Mouse (Mus musculus): ENCODE measurements around the gene Adcy2. TPM values are rescaled to one million over a fixed set of nuclear protein-coding genes. Genes with fewer than 3 reads are reported as not detected.

Gene Adcy2
- polyA plus RNA-seq, 1 experiment from 2014 or later, result 15.2 TPM

- no peak for ATAC-seq (ENCODE audit: low read depth)
- WGBS, result 67% methylated on average over 2 of the region's 2 CpGs
- H3K36me3 ChIP-seq, result no peaks in the 10 kb centered on the region
Measured at GRCm38 (mm10) chr13:68942735-68943134, 56.6 kb downstream of the Adcy2 start.

GRCm38 (mm10) chr13:68941429-68941828 lies 57.9 kb downstream of the Adcy2 start:
- Histone ChIP-seq H3K4me1 (replicated peaks) (0 out of 2 replicates have a peak, but pooled peaks cover 4% of the 10 kb centered on the region), H3K9me3 (no peaks in the 10 kb centered on the region), H3K36me3 (no peaks in the 10 kb centered on the region), H3K27ac (replicated peaks) (no peak overlapping the region), H3K9ac (no peak overlapping the region), H3K4me3 (no peak overlapping the region), H3K27me3 (no peaks in the 10 kb centered on the region), H3K4me2 (no peak overlapping the region)
- 95% methylated on average over 1 of the region's 1 CpGs for WGBS
- ATAC-seq (ENCODE audit: low read depth), result no peak

More at GRCm38 (mm10) chr13:68942735-68943134, 56.6 kb downstream of the Adcy2 start:
- H3K27ac ChIP-seq (replicated peaks), result no peak overlapping the region
- H3K9me3 ChIP-seq, result no peaks in the 10 kb centered on the region
- H3K4me3 ChIP-seq, result no peak overlapping the region
- H3K4me2 ChIP-seq, result no peak overlapping the region
- no peak overlapping the region for H3K9ac ChIP-seq
- H3K27me3 ChIP-seq, result no peaks in the 10 kb centered on the region
- 0 out of 2 replicates have a peak, but pooled peaks cover 4% of the 10 kb centered on the region for H3K4me1 ChIP-seq (replicated peaks)

GRCm38 (mm10) chr13:68932283-68932647 lies 67.1 kb downstream of the Adcy2 start:
- 60% methylated on average over 1 of the region's 1 CpGs for WGBS
- no peaks in the 10 kb centered on the region for H3K36me3 ChIP-seq
- H3K4me2 ChIP-seq, result no peak overlapping the region
- no peak overlapping the region for H3K9ac ChIP-seq
- no peaks in the 10 kb centered on the region for H3K4me1 ChIP-seq (replicated peaks)
- H3K9me3 ChIP-seq, result no peaks in the 10 kb centered on the region
- H3K27ac ChIP-seq (replicated peaks), result no peak overlapping the region
- no peaks in the 10 kb centered on the region for H3K27me3 ChIP-seq
- H3K4me3 ChIP-seq, result no peak overlapping the region
- no peak for ATAC-seq (ENCODE audit: low read depth)

GRCm38 (mm10) chr13:68931602-68932282 lies 67.6 kb downstream of the Adcy2 start:
- no peaks in the 10 kb centered on the region for H3K36me3 ChIP-seq
- no peak overlapping the region for H3K27ac ChIP-seq (replicated peaks)
- H3K27me3 ChIP-seq, result no peaks in the 10 kb centered on the region
- H3K4me3 ChIP-seq, result no peak overlapping the region
- ATAC-seq (ENCODE audit: low read depth), result no peak
- 85% methylated on average over 8 of the region's 8 CpGs for WGBS
- no peak overlapping the region for H3K4me2 ChIP-seq
- no peaks in the 10 kb centered on the region for H3K4me1 ChIP-seq (replicated peaks)
- H3K9ac ChIP-seq, result no peak overlapping the region
- H3K9me3 ChIP-seq, result no peaks in the 10 kb centered on the region

GRCm38 (mm10) chr13:68928469-68928868 lies 70.9 kb downstream of the Adcy2 start:
- Histone ChIP-seq H3K36me3 (no peaks in the 10 kb centered on the region), H3K4me3 (no peak overlapping the region), H3K9ac (no peak overlapping the region), H3K4me1 (replicated peaks) (no peaks in the 10 kb centered on the region), H3K27me3 (no peaks in the 10 kb centered on the region), H3K4me2 (no peak overlapping the region), H3K27ac (replicated peaks) (no peak overlapping the region), H3K9me3 (peaks cover 5% of the 10 kb centered on the region; the same call in 1 of the 2 replicates)
- ATAC-seq (ENCODE audit: low read depth), result no peak
- WGBS, result 83% methylated on average over 6 of the region's 6 CpGs

- H3K9me3 ChIP-seq, result no peaks in the 10 kb centered on the region
- H3K36me3 ChIP-seq, result no peaks in the 10 kb centered on the region
- no peaks in the 10 kb centered on the region for H3K4me1 ChIP-seq (replicated peaks)
- no peak overlapping the region for H3K27ac ChIP-seq (replicated peaks)
- H3K4me2 ChIP-seq, result no peak overlapping the region
- no peak overlapping the region for H3K4me3 ChIP-seq
- H3K27me3 ChIP-seq, result no peaks in the 10 kb centered on the region
- WGBS, result 86% methylated on average over 11 of the region's 11 CpGs
- no peak for ATAC-seq (ENCODE audit: low read depth)
- no peak overlapping the region for H3K9ac ChIP-seq
Measured at GRCm38 (mm10) chr13:68913666-68914288, 85.6 kb downstream of the Adcy2 start.

- 82% methylated on average over 1 of the region's 1 CpGs for WGBS
- Histone ChIP-seq H3K4me2 (no peak overlapping the region), H3K9ac (no peak overlapping the region), H3K27me3 (no peaks in the 10 kb centered on the region), H3K4me3 (no peak overlapping the region), H3K9me3 (no peaks in the 10 kb centered on the region), H3K36me3 (no peaks in the 10 kb centered on the region), H3K27ac (replicated peaks) (no peak overlapping the region), H3K4me1 (replicated peaks) (no peaks in the 10 kb centered on the region)
- no peak for ATAC-seq (ENCODE audit: low read depth)
Measured at GRCm38 (mm10) chr13:68906667-68907066, 92.7 kb downstream of the Adcy2 start.

GRCm38 (mm10) chr13:68902708-68903107 lies 96.6 kb downstream of the Adcy2 start:
- no peak overlapping the region for H3K4me3 ChIP-seq
- no peak for ATAC-seq (ENCODE audit: low read depth)
- 82% methylated on average over 1 of the region's 1 CpGs for WGBS
- H3K27ac ChIP-seq (replicated peaks), result no peak overlapping the region
- no peaks in the 10 kb centered on the region for H3K27me3 ChIP-seq
- no peaks in the 10 kb centered on the region for H3K9me3 ChIP-seq
- no peaks in the 10 kb centered on the region for H3K36me3 ChIP-seq
- H3K4me2 ChIP-seq, result no peak overlapping the region
- H3K4me1 ChIP-seq (replicated peaks), result no peaks in the 10 kb centered on the region
- H3K9ac ChIP-seq, result no peak overlapping the region

GRCm38 (mm10) chr13:68889929-68890593 lies 109.3 kb downstream of the Adcy2 start:
- Histone ChIP-seq H3K4me3 (no peak overlapping the region), H3K36me3 (no peaks in the 10 kb centered on the region), H3K4me1 (replicated peaks) (no peaks in the 10 kb centered on the region), H3K27me3 (no peaks in the 10 kb centered on the region), H3K9ac (no peak overlapping the region), H3K9me3 (no peaks in the 10 kb centered on the region), H3K27ac (replicated peaks) (no peak overlapping the region), H3K4me2 (no peak overlapping the region)
- no peak for ATAC-seq (ENCODE audit: low read depth)
- WGBS, result 90% methylated on average over 9 of the region's 9 CpGs

GRCm38 (mm10) chr13:68868776-68869175 lies 130.6 kb downstream of the Adcy2 start:
- WGBS, result 94% methylated on average over 6 of the region's 6 CpGs
- Histone ChIP-seq H3K36me3 (no peaks in the 10 kb centered on the region), H3K27ac (replicated peaks) (no peak overlapping the region), H3K4me1 (replicated peaks) (no peaks in the 10 kb centered on the region), H3K9me3 (no peaks in the 10 kb centered on the region), H3K9ac (no peak overlapping the region), H3K4me2 (no peak overlapping the region), H3K4me3 (no peak overlapping the region), H3K27me3 (no peaks in the 10 kb centered on the region)
- ATAC-seq (ENCODE audit: low read depth), result no peak

- 70% methylated on average over 1 of the region's 1 CpGs for WGBS
Measured at GRCm38 (mm10) chr13:68867940-68868655, 131.2 kb downstream of the Adcy2 start.

GRCm38 (mm10) chr13:68860036-68860435 lies 139.3 kb downstream of the Adcy2 start:
- H3K36me3 ChIP-seq, result no peaks in the 10 kb centered on the region
- peaks cover 5% of the 10 kb centered on the region; the same call in 1 of the 2 replicates for H3K4me1 ChIP-seq (replicated peaks)
- H3K27ac ChIP-seq (replicated peaks), result no peak overlapping the region
- no peak overlapping the region for H3K4me2 ChIP-seq
- H3K4me3 ChIP-seq, result no peak overlapping the region
- no peak for ATAC-seq (ENCODE audit: low read depth)
- 54% methylated on average over 4 of the region's 4 CpGs for WGBS
- H3K9me3 ChIP-seq, result no peaks in the 10 kb centered on the region
- H3K27me3 ChIP-seq, result no peaks in the 10 kb centered on the region
- H3K9ac ChIP-seq, result no peak overlapping the region

More at GRCm38 (mm10) chr13:68867940-68868655, 131.2 kb downstream of the Adcy2 start:
- H3K4me3 ChIP-seq, result no peak overlapping the region
- no peaks in the 10 kb centered on the region for H3K36me3 ChIP-seq
- ATAC-seq (ENCODE audit: low read depth), result no peak
- H3K27me3 ChIP-seq, result no peaks in the 10 kb centered on the region
- no peak overlapping the region for H3K9ac ChIP-seq
- no peaks in the 10 kb centered on the region for H3K9me3 ChIP-seq
- no peak overlapping the region for H3K27ac ChIP-seq (replicated peaks)
- H3K4me2 ChIP-seq, result no peak overlapping the region
- no peaks in the 10 kb centered on the region for H3K4me1 ChIP-seq (replicated peaks)

All from neural tube, embryonic 13.5 days (tissue).